Mouse (Mus musculus) lung, adult 2 months (tissue): ENCODE measurements around the gene 1500009C09Rik.

Experiments used
- CTCF ChIP-seq: fragments of 200-500 bp; IDR thresholded peaks from 2 replicates; pipeline ENCODE4 v1.5.1; 2011; ENCODE audit warnings: mild to moderate bottlenecking, low read length, control low read depth; ENCODE audit not compliant: insufficient read depth
- POLR2A ChIP-seq: fragments of 200-500 bp; IDR thresholded peaks from 2 replicates; pipeline ENCODE4 v1.6.1; 2011; ENCODE audit warnings: low read depth, mild to moderate bottlenecking, control low read depth, low read length, borderline replicate concordance; ENCODE audit errors: extremely low read depth

DNA sequence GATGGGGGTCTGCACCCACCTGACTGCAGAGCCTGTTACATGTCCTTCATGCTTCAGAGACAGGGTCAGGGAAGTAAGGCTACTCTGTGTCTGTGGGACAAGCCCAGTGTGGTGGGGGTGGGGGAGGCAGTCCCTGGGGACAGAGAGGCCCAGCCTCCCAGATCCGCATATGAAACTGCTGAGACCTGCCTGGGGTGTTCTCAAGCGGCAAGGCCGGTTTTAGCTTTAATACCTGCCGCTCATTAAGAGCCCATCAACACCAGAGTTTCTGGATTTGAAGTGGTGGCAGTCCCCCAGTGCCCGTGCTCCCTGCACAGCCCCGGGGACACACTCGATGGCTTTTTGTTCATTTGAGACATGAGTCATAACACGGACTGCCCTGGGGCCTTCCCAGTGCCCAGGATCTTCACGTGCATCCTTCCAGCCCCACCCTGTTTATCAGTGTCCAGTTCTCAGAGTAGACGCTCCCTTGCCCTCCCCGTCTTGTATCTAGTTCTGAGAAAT is 22.6 kb upstream of the 1500009C09Rik start:
- no peak for TF ChIP-seq CTCF
- TF ChIP-seq POLR2A = no peak
